Mouse (Mus musculus) kidney, adult 10 weeks (tissue): ENCODE data around the gene Abcg2. TPM values are rescaled to one million over a fixed set of nuclear protein-coding genes. Genes with fewer than 3 reads are reported as not detected.

Source experiments
- polyA plus RNA-seq: library from polyadenylated mRNA; stranded (reverse); fragments of 350-450 nt; fragmentation: Illumina TruSeq; extraction: RNeasy Lipid Tissue Mini Kit (QIAGEN cat#74804); gene quantifications from one replicate; pipeline ENCODE4 v1.2.3, GENCODE M21; 2014; ENCODE audit warnings: low read depth, low replicate concordance

Abcg2 gene
- 953 TPM for polyA plus RNA-seq

GRCm38 (mm10) chr6:58584223-58584622, at the start of gene Abcg2:
TSS of gene Abcg2 (plus strand) at chr6:58584523.

Other genes with a start within 250 kb of the Abcg2 start
- gene Vmn1r30, start 141.1 kb upstream of the Abcg2 start, polyA plus RNA-seq = not detected
- gene Vmn1r31, start 109.2 kb upstream of the Abcg2 start, polyA plus RNA-seq = not detected
- 57.6 TPM for gene Herc3, start 246.9 kb downstream of the Abcg2 start, polyA plus RNA-seq